Mouse (Mus musculus) spleen, embryonic (tissue): ENCODE data around the gene Psors1c2.

Experiments
- CTCF ChIA-PET: fragments of 350-600 bp; sonication (Branson Sonifier 250); formaldehyde crosslinking; loops from one replicate; lab custom pipeline; 2022; lab: Charles Lee

Gene Psors1c2

DNA sequence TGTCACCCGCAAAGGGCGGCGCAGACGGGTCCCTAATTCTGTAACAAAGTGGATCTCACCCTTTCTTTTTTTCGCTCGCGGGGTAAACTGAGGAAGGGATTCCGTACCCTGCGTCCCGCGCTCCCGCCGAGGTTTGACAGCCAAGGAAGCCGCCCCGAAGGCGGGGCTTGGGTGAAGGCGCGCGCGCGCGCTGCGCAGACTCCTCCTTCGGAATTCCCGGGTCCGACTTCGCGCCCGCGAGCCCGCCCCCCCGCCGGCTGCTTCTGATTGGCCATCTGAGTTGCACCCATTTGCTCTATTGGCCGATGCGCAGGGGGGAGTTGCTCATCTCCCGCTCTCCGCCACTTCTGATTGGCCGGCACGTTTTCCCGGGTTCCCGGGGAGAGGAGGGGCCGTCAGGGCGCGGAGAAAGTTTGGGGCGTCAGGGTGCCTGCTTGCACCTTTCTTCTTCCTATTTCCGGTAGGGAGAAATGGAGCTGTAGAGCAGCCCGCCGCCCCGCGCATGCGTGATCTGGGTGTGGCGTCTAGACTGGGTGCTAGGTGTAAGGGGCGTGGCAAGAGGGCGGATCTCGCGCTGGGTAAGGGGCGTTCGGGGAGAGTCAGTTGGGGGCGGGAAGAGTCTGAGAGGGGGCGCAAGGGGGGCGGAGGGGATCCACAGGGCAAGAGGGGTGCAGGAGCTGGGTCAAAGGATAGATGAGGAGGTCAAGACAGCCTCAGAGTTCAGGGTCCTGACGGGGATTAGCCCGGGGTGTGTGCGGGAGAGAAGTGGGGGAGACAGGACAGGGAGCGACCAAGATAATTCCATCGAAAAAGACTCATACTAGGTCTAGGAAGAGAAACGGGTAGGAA is 16.1 kb upstream of the Psors1c2 start, which contains the start of the genes Tcf19 and Cchcr1:
TSS of gene Tcf19 (minus strand) at position 173 of the 849 bp plus-strand sequence.
TSS of gene Cchcr1 (plus strand) at position 449 of the 849 bp plus-strand sequence.
- CTCF ChIA-PET, result interaction anchor here (0.6 kb wide), 2 partner anchors 25 to 42 kb away, joined by 3 to 9 read pairs; no protein-coding TSS in a partner anchor

- CTCF ChIA-PET, result interaction anchor here (0.6 kb wide), 2 partner anchors 25 to 42 kb away, joined by 3 to 9 read pairs; no protein-coding TSS in a partner anchor
These were observed 15.5 kb upstream of the Psors1c2 start for GRCm38 (mm10) chr17:35517526-35517925.

DNA sequence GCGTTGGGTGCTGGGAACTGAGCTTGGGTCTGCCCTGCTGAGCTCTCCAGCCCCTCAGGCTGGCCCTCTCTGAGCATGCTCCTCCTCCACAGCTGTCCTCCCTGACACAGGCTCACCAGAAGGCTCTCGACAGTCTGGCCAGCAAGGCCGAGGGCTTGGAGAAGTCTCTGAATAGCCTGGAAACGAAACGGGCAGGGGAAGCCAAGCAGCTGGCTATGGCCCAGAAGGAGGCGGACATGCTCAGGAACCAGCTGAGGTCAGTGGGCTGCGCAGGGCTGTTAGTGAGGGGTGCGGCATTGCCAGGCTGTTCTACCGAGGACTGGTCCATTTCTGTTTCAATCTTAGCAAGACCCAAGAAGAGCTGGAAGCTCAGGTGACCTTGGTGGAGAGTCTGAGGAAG is 8.6 kb upstream of the Psors1c2 start:
- CTCF ChIA-PET, result no interaction called here

- CTCF ChIA-PET, result no interaction called here
These were observed 6.4 kb upstream of the Psors1c2 start for GRCm38 (mm10) chr17:35526644-35527043.

- CTCF ChIA-PET, result interaction anchor here (0.5 kb wide), 1 partner anchor 1774 kb away, joined by 5 read pairs; no protein-coding TSS in a partner anchor
These were observed 641 bp upstream of the Psors1c2 start for GRCm38 (mm10) chr17:35532360-35532759.

- CTCF ChIA-PET, result no interaction called here
These were observed 1.3 kb downstream of the Psors1c2 start for GRCm38 (mm10) chr17:35534343-35534742.

DNA sequence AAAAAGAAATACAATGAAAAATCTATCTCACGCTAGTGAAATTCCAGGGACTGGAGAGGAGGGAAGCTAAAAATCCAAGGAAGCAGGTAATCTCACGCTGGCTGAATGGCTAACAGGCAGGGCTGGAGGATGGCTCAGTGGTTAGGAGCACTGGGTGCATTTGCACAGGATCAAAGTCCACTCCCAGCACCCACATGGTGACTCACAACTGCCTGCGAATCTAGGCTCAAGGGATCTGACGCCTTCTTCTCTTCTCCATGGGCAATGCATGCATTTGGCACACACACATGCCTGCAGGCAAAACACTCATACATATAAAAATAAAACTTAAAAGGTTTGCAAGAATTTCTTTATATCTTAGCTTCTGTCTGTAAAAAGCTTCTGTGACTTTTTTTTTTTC is 4.4 kb downstream of the Psors1c2 start:
- CTCF ChIA-PET, result no interaction called here

DNA sequence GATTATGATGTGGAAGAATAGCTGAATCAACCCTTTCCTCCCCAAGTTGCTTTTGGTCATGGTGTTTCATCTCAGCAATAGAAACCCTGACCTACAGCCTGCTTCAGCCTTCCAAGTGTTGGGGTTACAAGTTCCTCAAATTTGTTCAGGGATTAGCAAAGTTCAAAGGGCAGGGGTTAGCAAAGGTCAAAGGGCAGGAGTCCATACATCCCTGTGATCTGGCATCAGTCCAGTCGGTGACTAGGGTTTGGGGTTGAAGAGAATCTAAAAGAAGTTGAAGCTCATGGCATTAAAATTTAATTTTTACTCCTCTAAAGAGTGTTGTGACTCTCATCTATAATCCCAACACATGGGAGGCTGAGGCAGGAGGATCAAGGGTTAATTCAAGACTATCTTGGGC is 5.5 kb downstream of the Psors1c2 start:
- CTCF ChIA-PET, result no interaction called here

DNA sequence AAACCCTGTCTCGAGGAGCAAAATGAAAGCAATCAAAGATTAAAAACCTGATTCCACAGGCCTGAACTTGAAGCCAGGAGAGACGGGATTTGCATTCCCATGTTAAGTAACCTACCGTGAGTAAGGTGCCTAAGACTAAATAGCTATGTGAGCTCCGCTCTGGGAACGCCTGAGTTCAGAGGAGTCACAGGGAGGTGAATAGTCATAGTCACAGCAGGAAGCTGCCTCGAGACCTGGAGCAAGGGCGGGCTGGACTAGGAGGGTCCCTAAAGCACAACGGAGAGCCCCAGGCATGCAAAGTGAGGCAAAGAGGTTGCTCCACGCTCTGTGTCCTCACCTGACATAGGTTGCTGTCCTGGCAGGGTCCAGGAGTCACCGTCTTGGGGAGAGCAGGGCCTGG is 6.5 kb downstream of the Psors1c2 start:
- CTCF ChIA-PET, result interaction anchor here (0.6 to 0.7 kb wide), 3 partner anchors 17 to 965 kb away, joined by 3 to 7 read pairs (median 4); no protein-coding TSS in a partner anchor

DNA sequence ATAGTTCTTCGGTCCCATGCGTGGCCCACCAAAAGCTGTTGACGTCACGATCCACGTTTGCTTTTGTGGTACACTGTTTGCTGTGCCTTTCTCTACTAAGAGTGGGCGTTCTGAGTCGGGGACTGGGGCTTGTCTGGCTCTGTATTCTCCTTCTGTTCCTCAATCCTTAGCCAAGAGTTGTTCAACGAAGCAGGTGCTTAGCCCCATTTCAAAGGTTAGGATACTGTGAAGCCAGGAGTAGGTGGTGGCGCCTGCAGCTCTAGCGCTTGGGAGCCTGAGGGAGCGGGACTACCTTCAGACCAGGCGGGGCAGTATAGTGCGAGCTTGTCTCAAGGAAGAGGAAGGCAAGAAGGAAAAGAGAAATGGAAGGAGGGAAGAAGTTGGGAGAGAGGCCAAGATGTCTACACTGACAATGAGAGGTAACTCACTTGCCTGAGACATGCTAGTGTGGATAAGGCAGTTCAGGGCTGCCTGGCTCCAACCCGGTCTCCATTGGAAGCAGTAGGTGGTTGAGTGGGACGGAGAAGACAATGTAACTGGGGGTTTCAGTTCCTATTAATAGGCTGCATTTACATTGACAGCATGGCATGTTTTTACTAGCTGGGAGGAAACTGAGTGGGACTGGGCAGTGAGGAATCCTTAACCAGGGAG is 9.9 kb downstream of the Psors1c2 start:
- CTCF ChIA-PET, result interaction anchor here (0.5 kb wide), 1 partner anchor 38 kb away, joined by 3 read pairs; no protein-coding TSS in a partner anchor

DNA sequence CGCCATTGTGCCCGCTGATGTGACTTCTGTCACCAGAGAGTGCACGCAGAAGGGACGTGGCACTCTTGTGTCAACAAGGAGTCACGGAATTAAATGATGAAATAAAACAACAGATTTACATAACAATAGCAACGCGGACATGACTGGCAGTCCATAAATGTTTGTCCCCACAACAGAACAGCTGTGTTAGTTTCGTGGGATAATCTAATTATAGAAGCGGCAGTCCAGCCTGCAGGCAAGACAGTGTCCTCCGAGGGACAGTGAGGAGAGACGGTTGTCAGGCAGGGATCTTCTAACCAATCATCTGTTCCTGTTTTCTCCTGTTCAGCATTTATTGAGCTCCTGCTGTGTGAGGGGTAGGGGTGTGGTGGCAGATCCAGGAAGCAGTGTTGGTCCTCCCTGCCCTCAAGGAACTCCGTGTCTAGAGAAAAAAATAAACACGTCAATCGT is 10.4 kb downstream of the Psors1c2 start:
- CTCF ChIA-PET, result interaction anchor here (0.5 kb wide), 1 partner anchor 37 kb away, joined by 3 read pairs; no protein-coding TSS in a partner anchor

DNA sequence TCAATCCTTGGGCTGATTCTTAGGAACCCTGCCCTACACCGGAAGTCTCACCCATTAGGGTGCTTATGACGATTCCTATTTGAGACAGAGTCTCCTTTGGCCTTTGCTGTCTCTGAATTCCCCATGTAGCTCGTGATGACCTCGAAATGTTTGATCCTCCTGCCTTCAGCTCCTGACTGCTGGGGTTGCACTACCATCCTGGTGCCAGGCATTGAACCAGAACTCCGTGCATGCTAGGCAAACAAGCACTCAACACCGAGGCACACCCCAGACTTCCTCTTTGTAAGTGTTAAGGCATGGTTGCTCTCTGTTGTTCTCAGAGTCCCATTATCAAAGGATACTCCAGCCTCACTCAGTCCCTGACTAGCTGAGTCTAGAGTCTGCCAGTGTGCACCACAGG is 11.0 kb downstream of the Psors1c2 start:
- CTCF ChIA-PET, result no interaction called here

- CTCF ChIA-PET, result no interaction called here
These were observed 11.7 kb downstream of the Psors1c2 start for GRCm38 (mm10) chr17:35544680-35545079.

DNA sequence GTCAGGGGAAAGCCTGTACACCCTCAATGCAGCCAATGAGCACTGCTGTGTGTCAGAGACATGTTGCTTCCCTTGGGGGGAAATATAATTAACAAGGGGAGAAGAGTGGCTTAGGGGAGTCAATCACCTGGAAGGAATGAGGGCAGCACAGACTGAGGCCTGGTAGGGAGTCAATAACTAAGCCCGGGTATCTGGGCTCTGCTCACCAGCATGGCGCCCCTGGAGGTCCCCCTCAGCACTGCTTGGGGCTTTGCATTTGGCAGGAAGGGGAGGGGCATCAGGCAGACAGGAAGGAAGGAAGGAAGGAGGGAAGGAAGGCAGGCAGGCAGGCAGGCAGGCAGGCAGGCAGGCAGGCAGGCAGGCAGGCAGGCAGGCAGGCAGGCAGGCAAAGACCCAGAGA is 14.5 kb downstream of the Psors1c2 start:
- CTCF ChIA-PET, result no interaction called here

DNA sequence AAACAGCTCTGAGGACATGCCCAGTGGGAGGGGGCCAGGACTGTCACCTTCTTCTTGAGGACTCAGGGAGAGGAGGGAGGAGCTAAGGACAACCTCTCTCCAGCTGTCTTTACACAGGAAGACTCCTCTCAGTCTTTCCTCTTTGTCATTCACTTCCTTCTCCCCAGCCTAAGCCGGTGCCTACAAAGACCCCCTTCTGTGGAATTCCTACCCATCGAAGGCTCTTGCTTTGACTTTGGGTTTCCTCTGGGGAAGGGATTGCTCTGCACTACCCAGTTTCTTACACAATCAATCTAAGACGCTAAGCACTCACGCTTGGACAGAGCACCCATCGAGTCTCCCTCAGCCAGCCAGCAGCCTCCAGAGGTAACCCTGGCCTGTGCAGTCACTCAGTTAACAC is 15.6 kb downstream of the Psors1c2 start:
- CTCF ChIA-PET, result no interaction called here

DNA sequence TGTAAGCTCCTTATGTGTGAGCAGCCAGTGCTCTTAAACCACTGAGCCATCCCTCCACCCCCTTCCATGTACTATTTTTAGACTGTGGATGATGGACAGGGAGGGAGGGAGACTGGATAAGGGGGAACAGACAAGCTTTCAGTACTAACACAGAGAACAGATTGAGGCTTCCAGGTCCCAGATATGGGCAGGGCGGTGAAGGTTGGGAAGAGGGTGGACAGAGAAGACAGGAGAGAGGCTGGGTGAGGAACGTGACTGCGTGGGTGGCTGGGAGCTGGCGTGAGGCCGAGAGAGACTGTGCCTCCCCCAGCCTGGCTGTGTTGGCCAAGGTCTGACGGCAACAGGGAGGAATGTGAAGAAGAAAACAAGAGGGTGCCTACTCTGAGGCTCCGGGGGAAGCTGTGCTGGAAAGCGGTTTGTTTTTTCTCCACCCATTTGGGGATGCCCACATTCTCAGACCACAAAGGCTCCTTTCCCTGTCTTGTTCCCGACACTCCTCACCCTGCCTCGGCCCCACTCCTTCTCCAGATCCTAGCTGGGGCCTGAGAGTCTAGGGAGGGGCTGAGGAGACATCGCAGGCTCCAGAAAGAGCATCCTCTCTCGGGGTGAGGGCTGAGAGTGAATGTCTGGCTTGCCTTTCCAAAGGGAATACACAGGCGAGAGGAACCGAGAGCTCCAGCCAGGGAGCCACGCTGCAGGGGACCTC is 16.6 kb downstream of the Psors1c2 start:
- CTCF ChIA-PET, result no interaction called here

GRCm38 (mm10) chr17:35550143-35550494 is 17.1 kb downstream of the Psors1c2 start:
- CTCF ChIA-PET, result no interaction called here

- CTCF ChIA-PET, result no interaction called here
These were observed 17.9 kb downstream of the Psors1c2 start for GRCm38 (mm10) chr17:35550871-35551270.

- CTCF ChIA-PET, result no interaction called here
These were observed 18.9 kb downstream of the Psors1c2 start, which contains the start of gene Cdsn for GRCm38 (mm10) chr17:35551881-35552414. TSS of gene Cdsn (plus strand) at chr17:35552128.

- CTCF ChIA-PET, result interaction anchor here (0.5 to 0.6 kb wide), 2 partner anchors 117 to 1042 kb away, joined by 3 to 9 read pairs; no protein-coding TSS in a partner anchor
These were observed 21.3 kb downstream of the Psors1c2 start for GRCm38 (mm10) chr17:35554321-35554720.

DNA sequence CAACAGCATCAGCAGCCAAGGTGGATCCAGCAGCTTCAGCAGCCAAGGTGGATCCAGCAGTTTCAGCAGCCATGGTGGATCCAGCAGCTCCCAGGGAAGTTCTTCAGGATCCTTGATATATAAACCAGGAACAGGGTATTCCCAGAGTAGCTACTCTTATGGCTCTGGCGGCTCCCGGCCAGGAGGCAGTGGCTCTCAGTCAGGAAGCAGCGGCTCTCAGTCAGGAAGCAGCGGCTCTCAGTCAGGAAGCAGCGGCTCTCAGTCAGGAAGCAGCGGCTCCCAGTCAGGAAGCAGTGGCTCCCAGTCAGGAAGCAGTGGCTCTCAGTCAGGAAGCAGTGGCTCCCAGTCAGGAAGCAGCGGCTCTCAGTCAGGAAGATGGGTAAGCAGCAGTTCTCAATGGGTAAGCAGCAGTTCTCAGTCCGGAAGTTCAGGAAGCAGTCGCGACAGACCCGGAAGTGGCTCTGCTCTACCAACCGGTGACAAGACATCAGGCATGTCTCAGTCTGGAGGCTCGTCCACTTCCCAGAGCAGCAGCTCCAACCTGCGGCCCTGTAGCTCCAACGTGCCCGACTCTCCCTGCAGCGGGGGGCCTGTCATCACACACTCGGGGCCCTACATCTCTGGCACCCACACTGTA is 21.9 kb downstream of the Psors1c2 start:
- CTCF ChIA-PET, result interaction anchor here (0.6 kb wide), 1 partner anchor 1043 kb away, joined by 3 read pairs; no protein-coding TSS in a partner anchor
